Mouse (Mus musculus) embryonic facial prominence, embryonic 10.5 days (tissue): Measurements from ENCODE around the gene Prrg2. TPM values are rescaled to one million over a fixed set of nuclear protein-coding genes. Genes with fewer than 3 reads are reported as not detected.
"Not testable (repeated sequence)": the region's sequence is repeated elsewhere in the genome, so short reads cannot be mapped to it uniquely, and the experiment has no call there.

Experiments
- DNase-seq: peaks from one replicate; pipeline ENCODE4 v3.0.0-alpha.2; 2017; ENCODE audit warnings: low spot score
- H3K27ac ChIP-seq: fragments of 300-500 bp; sonication (generic); replicated peaks from 2 replicates; pipeline ENCODE4 v1.5.1; 2016; ENCODE audit warnings: mild to moderate bottlenecking
- H3K27me3 ChIP-seq: fragments of 300-500 bp; sonication (generic); replicated peaks from 2 replicates; pipeline ENCODE4 v1.6.1; 2016; ENCODE audit warnings: low read depth, mild to moderate bottlenecking; ENCODE audit not compliant: poor library complexity, severe bottlenecking
- H3K36me3 ChIP-seq: fragments of 300-500 bp; sonication (generic); replicated peaks from 2 replicates; pipeline ENCODE4 v1.6.1; 2016; ENCODE audit warnings: mild to moderate bottlenecking, moderate library complexity
- H3K4me1 ChIP-seq: fragments of 300-500 bp; sonication (generic); 2 replicates; pipeline ENCODE4 v1.6.1; 2016
- H3K4me3 ChIP-seq: fragments of 300-500 bp; sonication (generic); 2 replicates; pipeline ENCODE4 v1.5.1; 2016; ENCODE audit warnings: mild to moderate bottlenecking, moderate library complexity
- H3K9me3 ChIP-seq: fragments of 300-500 bp; sonication (generic); 2 replicates; pipeline ENCODE4 v1.6.1; 2016; ENCODE audit warnings: mild to moderate bottlenecking
- whole genome bisulfite sequencing: fragments of 180-500 bp; shearing (Covaris S2); methylation state at CpG from one replicate; pipeline ENCODE4 v1.1.7; 2016; 5-methylcytosine and 5-hydroxymethylcytosine counted together
- polyA plus RNA-seq: library from polyadenylated mRNA; unstranded; fragments of >200 nt; fragmentation: Nextera tagmentation; extraction: Ambion mirVana; gene quantifications from 2 replicates; pipeline ENCODE4 v1.2.1, GENCODE M21; 2016

Prrg2 gene
- polyA plus RNA-seq, 1 experiment from 2014 or later: 24.4 TPM

GRCm38 (mm10) chr7:45097479-45097878, 35.0 kb upstream of the Prrg2 start:
- H3K27ac ChIP-seq: no peak overlapping the region
- H3K36me3 ChIP-seq: no peaks in the 10 kb centered on the region
- DNase-seq: no peak
- WGBS: 54% methylated on average over 6 of the region's 6 CpGs
- no peak overlapping the region for H3K4me3 ChIP-seq
- peaks cover 29% of the 10 kb centered on the region for H3K4me1 ChIP-seq
- no peaks in the 10 kb centered on the region for H3K9me3 ChIP-seq
- no peaks in the 10 kb centered on the region for H3K27me3 ChIP-seq

- not testable (repeated sequence) for H3K9me3 ChIP-seq, H3K36me3 ChIP-seq, H3K27ac ChIP-seq, H3K27me3 ChIP-seq, H3K4me3 ChIP-seq, DNase-seq
- WGBS: 93% methylated on average over 14 of the region's 14 CpGs
- H3K4me1 ChIP-seq: peaks cover 37% of the 10 kb centered on the region
Measured at GRCm38 (mm10) chr7:45095965-45096364, 33.5 kb upstream of the Prrg2 start.

GRCm38 (mm10) chr7:45095367-45095766, 32.9 kb upstream of the Prrg2 start:
- 0 out of 2 replicates have a peak overlapping the region, but pooled peaks have one; percentile 4 for H3K27ac ChIP-seq
- peaks cover 3% of the 10 kb centered on the region for H3K36me3 ChIP-seq
- H3K4me1 ChIP-seq: peaks cover 43% of the 10 kb centered on the region
- no peak for DNase-seq
- H3K27me3 ChIP-seq: no peaks in the 10 kb centered on the region
- H3K9me3 ChIP-seq: no peaks in the 10 kb centered on the region
- 84% methylated on average over 6 of the region's 6 CpGs for WGBS
- H3K4me3 ChIP-seq: peak overlapping the region; percentile 11; the same call in 1 of the 2 replicates

- peaks cover 48% of the 10 kb centered on the region for H3K4me1 ChIP-seq
- peak overlapping the region; percentile 86 for H3K27ac ChIP-seq
- H3K9me3 ChIP-seq: no peaks in the 10 kb centered on the region
- no peaks in the 10 kb centered on the region for H3K27me3 ChIP-seq
- 47% methylated on average over 7 of the region's 7 CpGs for WGBS
- H3K36me3 ChIP-seq: peaks cover 11% of the 10 kb centered on the region
- DNase-seq: no peak
- peak overlapping the region; percentile 24; the same call in 1 of the 2 replicates for H3K4me3 ChIP-seq
Measured at GRCm38 (mm10) chr7:45094121-45094520, 31.6 kb upstream of the Prrg2 start.

- Histone ChIP-seq H3K4me3 (peak overlapping the region; percentile 24; the same call in 1 of the 2 replicates), H3K36me3 (peaks cover 15% of the 10 kb centered on the region), H3K27ac (peak overlapping the region; percentile 86), H3K4me1 (peaks cover 48% of the 10 kb centered on the region), H3K9me3 (no peaks in the 10 kb centered on the region), H3K27me3 (no peaks in the 10 kb centered on the region)
- WGBS: 31% methylated on average over 18 of the region's 18 CpGs
- peak; percentile 74 for DNase-seq
Measured at GRCm38 (mm10) chr7:45093516-45093905, 31.0 kb upstream of the Prrg2 start.

GRCm38 (mm10) chr7:45092828-45093515, 30.5 kb upstream of the Prrg2 start:
- peak; percentile 46 for DNase-seq
- Histone ChIP-seq H3K4me1 (peaks cover 48% of the 10 kb centered on the region), H3K27ac (peak overlapping the region; percentile 86), H3K27me3 (no peaks in the 10 kb centered on the region), H3K36me3 (peaks cover 20% of the 10 kb centered on the region), H3K4me3 (peak overlapping the region; percentile 24; the same call in 1 of the 2 replicates), H3K9me3 (no peaks in the 10 kb centered on the region)
- WGBS: 38% methylated on average over 12 of the region's 12 CpGs

GRCm38 (mm10) chr7:45092048-45092447, 29.6 kb upstream of the Prrg2 start, which contains the start of gene Rcn3:
TSS of gene Rcn3 (minus strand) at chr7:45092221.
- peak within 1 kb of the TSS; percentile 76 for H3K4me3 ChIP-seq
- no peaks in the 10 kb centered on the region for H3K27me3 ChIP-seq
- H3K9me3 ChIP-seq: no peaks in the 10 kb centered on the region
- peaks cover 30% of the 10 kb centered on the region for H3K36me3 ChIP-seq
- peak; percentile 97 for DNase-seq
- peak within 1 kb of the TSS; percentile 90 for H3K27ac ChIP-seq
- under 1% methylated on average over 16 of the region's 16 CpGs for WGBS
- peaks cover 48% of the 10 kb centered on the region for H3K4me1 ChIP-seq

GRCm38 (mm10) chr7:45091001-45091990, 28.8 kb upstream of the Prrg2 start:
- Histone ChIP-seq H3K9me3 (no peaks in the 10 kb centered on the region), H3K27ac (peak overlapping the region; percentile 90)

GRCm38 (mm10) chr7:45090251-45090977, 27.9 kb upstream of the Prrg2 start:
- no peak for DNase-seq
- peak overlapping the region; percentile 76 for H3K4me3 ChIP-seq
- H3K27ac ChIP-seq: no peak overlapping the region
- H3K27me3 ChIP-seq: no peaks in the 10 kb centered on the region
- WGBS: 80% methylated on average over 13 of the region's 13 CpGs
- no peaks in the 10 kb centered on the region for H3K9me3 ChIP-seq
- H3K4me1 ChIP-seq: peaks cover 46% of the 10 kb centered on the region
- H3K36me3 ChIP-seq: peaks cover 46% of the 10 kb centered on the region

More at GRCm38 (mm10) chr7:45091001-45091990, 28.8 kb upstream of the Prrg2 start:
- no peaks in the 10 kb centered on the region for H3K27me3 ChIP-seq
- 14% methylated on average over 35 of the region's 35 CpGs for WGBS
- H3K36me3 ChIP-seq: peaks cover 37% of the 10 kb centered on the region
- H3K4me1 ChIP-seq: peaks cover 48% of the 10 kb centered on the region
- H3K4me3 ChIP-seq: peak overlapping the region; percentile 76
- DNase-seq: peak; percentile 60

GRCm38 (mm10) chr7:45088597-45088996, 26.1 kb upstream of the Prrg2 start:
- peaks cover 63% of the 10 kb centered on the region for H3K36me3 ChIP-seq
- H3K27me3 ChIP-seq: no peaks in the 10 kb centered on the region
- no peak for DNase-seq
- H3K4me1 ChIP-seq: peaks cover 29% of the 10 kb centered on the region
- no peaks in the 10 kb centered on the region for H3K9me3 ChIP-seq
- H3K27ac ChIP-seq: no peak overlapping the region
- H3K4me3 ChIP-seq: no peak overlapping the region
- 92% methylated on average over 17 of the region's 17 CpGs for WGBS

- no peak for DNase-seq
- no peak overlapping the region for H3K27ac ChIP-seq
- H3K36me3 ChIP-seq: peaks cover 82% of the 10 kb centered on the region
- no peaks in the 10 kb centered on the region for H3K9me3 ChIP-seq
- H3K4me1 ChIP-seq: peaks cover 20% of the 10 kb centered on the region
- WGBS: 77% methylated on average over 4 of the region's 4 CpGs
- no peak overlapping the region for H3K4me3 ChIP-seq
- no peaks in the 10 kb centered on the region for H3K27me3 ChIP-seq
Measured at GRCm38 (mm10) chr7:45086084-45086483, 23.6 kb upstream of the Prrg2 start.
